Mouse (Mus musculus): ENCODE data around the gene B3gat3. TPM values are rescaled to one million over a fixed set of nuclear protein-coding genes. Genes with fewer than 3 reads are reported as not detected.
A peak's percentile ranks its signal among the peaks of the same experiment; 100 is the strongest.
"Not testable (repeated sequence)": the region's sequence is repeated elsewhere in the genome, so short reads cannot be mapped to it uniquely, and the experiment has no call there.

Gene B3gat3
- total RNA-seq (2017) = 34.2 to 75.8 TPM (median 50.2 TPM) in 3 replicates

DNA sequence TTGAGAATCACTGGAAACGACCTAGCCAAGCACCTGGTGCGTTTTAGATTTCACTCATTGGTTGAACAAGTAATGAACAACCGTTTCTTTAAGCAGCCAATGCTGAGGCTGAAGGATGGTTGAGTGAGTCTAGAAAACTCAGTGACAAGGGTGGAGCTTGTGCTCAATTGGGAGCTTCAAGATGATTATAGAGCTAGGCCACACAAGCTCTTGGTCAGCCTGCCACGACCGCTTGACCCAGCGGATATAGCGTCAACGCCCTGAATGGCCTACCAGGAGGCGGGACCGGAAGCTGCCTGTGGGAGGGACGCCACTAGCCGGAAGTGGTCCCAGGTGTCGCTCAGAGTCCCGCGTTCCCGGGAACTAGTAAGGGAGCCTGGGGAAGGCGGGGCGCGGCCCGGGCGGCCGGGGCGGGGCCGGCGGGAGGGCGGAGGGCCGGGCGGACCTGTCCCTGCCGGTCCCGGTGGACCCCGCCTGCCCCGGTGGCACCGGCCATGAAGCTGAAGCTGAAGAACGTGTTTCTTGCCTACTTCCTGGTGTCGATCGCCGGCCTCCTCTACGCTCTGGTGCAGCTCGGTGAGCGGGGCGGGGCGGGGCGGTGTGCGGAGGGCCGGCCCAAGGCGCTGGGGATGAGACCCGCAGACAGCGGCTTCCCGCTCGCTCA, at the start of gene B3gat3:
TSS of gene B3gat3 (plus strand) at position 302 of the 664 bp plus-strand sequence.
- ATAC-seq (replicated peaks; ENCODE audit: insufficient number of reproducible peaks, low FRiP score, low TSS enrichment, poor library complexity, severe bottlenecking) = peak; percentile 96

DNA sequence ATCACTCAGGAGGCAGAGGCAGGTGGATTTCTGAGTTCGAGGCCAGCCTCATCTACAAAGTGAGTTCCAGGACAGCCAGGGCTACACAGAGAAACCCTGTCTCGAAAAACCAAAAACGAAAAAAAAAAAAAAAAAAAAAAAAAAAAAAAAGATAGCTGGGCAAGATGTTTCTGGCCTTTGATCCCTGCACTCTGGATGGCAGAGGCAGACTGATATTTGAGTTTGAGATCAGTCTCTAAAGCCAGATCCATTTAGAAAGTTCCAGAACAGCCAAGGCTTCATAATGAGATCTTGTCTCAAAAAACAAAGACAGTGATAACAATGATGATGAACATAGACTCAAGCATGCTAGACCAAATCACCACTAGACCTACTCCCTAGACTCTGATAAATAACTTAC, 49.8 kb upstream of the B3gat3 start:
- not testable (repeated sequence) for ATAC-seq (replicated peaks; ENCODE audit: insufficient number of reproducible peaks, low FRiP score, low TSS enrichment, poor library complexity, severe bottlenecking)

- no peak for ATAC-seq (replicated peaks; ENCODE audit: insufficient number of reproducible peaks, low FRiP score, low TSS enrichment, poor library complexity, severe bottlenecking)
These were observed 49.3 kb upstream of the B3gat3 start for GRCm38 (mm10) chr19:8870838-8871237.

DNA sequence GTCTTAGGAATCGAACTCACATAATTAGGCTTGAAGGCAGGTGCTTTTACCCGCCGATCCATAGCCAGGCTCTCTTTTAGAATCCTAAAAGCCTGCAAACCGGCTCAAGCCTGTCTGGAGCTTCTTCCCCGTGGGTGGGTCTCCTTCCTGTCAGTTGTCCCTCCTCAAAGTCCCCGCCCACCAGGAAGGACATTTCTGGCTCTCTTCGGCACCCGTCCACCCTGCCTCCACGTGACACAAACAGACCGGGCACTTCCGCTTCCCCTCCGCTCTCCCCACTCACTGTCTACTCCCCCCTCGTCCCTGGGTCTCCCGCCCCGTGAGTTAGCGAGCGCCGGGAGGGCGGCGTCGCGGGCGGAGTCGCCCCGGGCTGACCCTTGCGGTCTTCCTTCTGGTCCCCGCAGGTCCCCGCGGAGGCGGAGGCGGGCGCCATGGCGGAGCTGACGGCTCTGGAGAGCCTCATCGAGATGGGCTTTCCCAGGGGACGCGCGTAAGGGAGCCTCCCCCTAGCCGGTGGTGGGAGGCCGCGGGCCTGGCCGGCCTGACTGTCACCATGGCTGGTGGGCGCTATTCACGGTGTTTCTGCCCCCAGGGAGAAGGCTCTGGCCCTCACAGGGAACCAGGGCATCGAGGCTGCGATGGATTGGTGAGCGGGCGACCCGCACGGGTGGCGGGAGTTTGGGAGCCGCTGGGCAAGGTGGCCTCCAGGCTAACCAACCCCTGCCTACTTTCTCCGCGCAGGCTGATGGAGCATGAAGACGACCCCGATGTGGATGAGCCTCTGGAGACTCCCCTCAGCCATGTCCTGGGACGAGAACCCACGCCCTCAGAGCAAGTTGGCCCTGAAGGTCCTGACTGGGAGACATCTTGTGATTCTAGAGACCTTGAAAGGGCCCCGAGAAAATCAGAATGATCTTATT, 48.6 kb upstream of the B3gat3 start, which contains the start of gene Ubxn1:
TSS of gene Ubxn1 (plus strand) at position 230 of the 920 bp plus-strand sequence.
- ATAC-seq (replicated peaks; ENCODE audit: insufficient number of reproducible peaks, low FRiP score, low TSS enrichment, poor library complexity, severe bottlenecking) = peak; percentile 100

- no peak for ATAC-seq (replicated peaks; ENCODE audit: insufficient number of reproducible peaks, low FRiP score, low TSS enrichment, poor library complexity, severe bottlenecking)
These were observed 47.8 kb upstream of the B3gat3 start for GRCm38 (mm10) chr19:8872266-8872840.

DNA sequence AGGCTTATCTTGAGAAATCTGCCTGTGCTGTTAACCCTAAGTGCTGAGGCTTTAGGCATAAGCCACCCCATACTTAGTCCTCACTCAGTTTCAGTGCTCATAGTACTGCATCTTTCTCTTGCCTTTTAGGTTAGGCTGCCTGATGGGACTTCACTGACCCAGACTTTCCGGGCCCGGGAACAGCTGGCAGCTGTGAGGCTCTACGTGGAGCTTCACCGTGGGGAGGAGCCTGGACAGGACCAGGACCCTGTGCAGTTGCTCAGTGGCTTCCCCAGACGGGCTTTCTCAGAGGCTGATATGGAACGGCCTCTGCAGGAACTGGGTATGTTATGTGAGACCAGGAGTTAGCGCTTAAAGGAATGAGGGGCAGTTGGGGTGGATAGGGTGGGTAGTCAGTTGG, 45.1 kb upstream of the B3gat3 start:
- no peak for ATAC-seq (replicated peaks; ENCODE audit: insufficient number of reproducible peaks, low FRiP score, low TSS enrichment, poor library complexity, severe bottlenecking)

- ATAC-seq (replicated peaks; ENCODE audit: insufficient number of reproducible peaks, low FRiP score, low TSS enrichment, poor library complexity, severe bottlenecking) = peak; percentile 98
These were observed 39.7 kb upstream of the B3gat3 start, which contains the start of gene Uqcc3 for GRCm38 (mm10) chr19:8880311-8881033. Gene Uqcc3, minus strand, starts transcription at chr19:8880923.

GRCm38 (mm10) chr19:8881034-8881392, 39.2 kb upstream of the B3gat3 start:
- ATAC-seq (replicated peaks; ENCODE audit: insufficient number of reproducible peaks, low FRiP score, low TSS enrichment, poor library complexity, severe bottlenecking) = no peak

DNA sequence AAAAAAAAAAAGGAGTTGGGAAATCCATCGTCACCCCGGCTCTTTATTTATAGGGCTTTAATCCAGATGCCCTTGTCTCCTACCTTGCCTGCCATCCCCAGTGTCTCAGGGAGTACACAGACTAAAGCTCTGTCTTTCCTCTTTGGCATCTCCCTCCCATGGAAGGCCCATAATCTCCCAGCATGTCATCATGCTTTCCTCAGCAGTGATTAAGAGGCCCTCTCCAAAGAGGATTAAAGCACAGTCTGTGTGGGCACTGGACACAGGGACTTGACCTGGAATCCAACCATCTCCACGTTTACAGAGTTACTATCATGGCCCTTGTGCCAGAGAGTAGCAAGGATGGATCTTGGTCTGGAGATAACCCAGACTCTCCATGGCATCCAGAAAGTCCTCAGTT, 36.6 kb upstream of the B3gat3 start, which contains the start of the genes Lbhd1 and Gm49403:
TSS of gene Lbhd1 (plus strand) at position 117 of the 400 bp plus-strand sequence.
TSS of gene Gm49403 (plus strand) at position 315 of the 400 bp plus-strand sequence.
- no peak for ATAC-seq (replicated peaks; ENCODE audit: insufficient number of reproducible peaks, low FRiP score, low TSS enrichment, poor library complexity, severe bottlenecking)

DNA sequence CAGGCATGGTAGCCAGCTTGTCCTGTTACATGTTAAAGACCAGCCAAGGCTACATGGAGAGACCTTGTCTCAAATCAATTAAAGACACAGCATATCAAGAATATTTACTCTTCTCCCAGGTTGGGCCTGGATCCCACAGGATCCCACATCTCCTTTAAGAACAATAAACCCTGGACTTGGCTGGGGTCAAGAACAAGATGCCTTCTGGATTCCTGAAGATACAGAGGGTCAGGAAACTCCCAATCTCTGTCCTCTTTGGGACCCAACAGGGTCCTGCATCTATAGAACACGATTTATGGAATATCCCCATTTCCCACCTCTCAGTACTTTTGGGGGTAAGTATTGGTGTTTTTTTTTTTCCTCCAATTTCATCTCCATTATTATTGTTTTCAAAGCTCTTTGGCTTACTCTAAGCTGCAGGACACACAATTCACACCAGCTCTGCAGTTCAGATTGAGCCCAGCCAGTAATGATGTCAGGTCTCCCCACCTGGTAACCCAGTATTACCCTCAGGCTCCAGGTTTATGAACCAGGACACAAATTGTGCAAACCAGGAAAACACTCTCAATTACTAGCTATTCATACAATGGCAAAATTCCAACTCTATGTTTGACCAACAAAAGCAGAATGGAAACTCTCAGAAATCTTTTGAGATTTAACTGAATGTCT, 33.1 kb upstream of the B3gat3 start:
- no peak for ATAC-seq (replicated peaks; ENCODE audit: insufficient number of reproducible peaks, low FRiP score, low TSS enrichment, poor library complexity, severe bottlenecking)

DNA sequence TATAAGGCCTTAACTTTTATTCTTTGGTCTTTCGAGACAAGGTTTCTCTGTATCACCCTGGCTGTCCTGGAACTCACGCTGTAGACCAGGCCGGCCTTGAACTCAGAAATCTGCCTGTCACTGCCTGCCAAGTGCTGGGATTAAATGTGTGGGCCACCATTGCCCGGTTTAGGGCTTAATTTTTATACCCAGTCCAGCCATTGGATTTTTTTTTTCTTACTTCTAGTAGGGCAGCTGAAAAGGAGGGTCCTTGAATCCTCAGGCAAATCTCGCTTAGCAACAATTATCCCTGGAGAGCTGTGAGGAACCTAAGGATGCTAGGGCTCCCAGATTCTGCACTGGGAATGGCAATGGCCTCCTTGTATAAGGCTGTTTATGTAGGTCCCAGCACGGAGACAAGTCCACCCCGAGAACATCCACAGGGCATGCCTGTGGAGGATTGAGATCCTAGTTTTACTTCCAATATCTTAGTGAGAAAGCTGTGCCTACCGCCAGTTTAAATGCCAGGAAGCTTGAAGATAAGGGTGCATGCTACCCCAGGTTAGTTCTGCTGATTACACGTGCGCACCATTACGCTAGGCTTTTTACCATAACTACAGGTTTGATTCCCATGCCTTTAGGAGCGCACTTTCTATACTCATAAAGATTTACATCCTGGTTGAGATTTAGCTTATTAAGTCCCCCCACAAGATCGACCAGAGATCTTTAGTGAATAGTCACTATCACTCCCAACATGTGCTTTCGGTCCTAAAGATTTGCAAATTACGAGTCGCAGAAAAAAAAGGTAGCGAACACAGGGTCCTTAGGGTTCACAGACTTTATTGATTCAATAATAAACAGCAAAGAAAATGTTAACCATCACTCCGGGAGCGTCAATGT, 32.4 kb upstream of the B3gat3 start:
- ATAC-seq (replicated peaks; ENCODE audit: insufficient number of reproducible peaks, low FRiP score, low TSS enrichment, poor library complexity, severe bottlenecking) = no peak

GRCm38 (mm10) chr19:8888511-8889385, 31.4 kb upstream of the B3gat3 start, which contains the start of the genes 1810009A15Rik and Gm49416:
Gene 1810009A15Rik, plus strand, starts transcription at chr19:8888853.
Gene Gm49416, plus strand, starts transcription at chr19:8888926.
- peak; percentile 96 for ATAC-seq (replicated peaks; ENCODE audit: insufficient number of reproducible peaks, low FRiP score, low TSS enrichment, poor library complexity, severe bottlenecking)

- peak; percentile 67 for ATAC-seq (replicated peaks; ENCODE audit: insufficient number of reproducible peaks, low FRiP score, low TSS enrichment, poor library complexity, severe bottlenecking)
These were observed 27.1 kb upstream of the B3gat3 start, which contains the start of gene Ints5 for GRCm38 (mm10) chr19:8892829-8893766. Gene Ints5, plus strand, starts transcription at chr19:8893005.

GRCm38 (mm10) chr19:8895397-8895960, 24.7 kb upstream of the B3gat3 start:
- ATAC-seq (replicated peaks; ENCODE audit: insufficient number of reproducible peaks, low FRiP score, low TSS enrichment, poor library complexity, severe bottlenecking) = no peak

DNA sequence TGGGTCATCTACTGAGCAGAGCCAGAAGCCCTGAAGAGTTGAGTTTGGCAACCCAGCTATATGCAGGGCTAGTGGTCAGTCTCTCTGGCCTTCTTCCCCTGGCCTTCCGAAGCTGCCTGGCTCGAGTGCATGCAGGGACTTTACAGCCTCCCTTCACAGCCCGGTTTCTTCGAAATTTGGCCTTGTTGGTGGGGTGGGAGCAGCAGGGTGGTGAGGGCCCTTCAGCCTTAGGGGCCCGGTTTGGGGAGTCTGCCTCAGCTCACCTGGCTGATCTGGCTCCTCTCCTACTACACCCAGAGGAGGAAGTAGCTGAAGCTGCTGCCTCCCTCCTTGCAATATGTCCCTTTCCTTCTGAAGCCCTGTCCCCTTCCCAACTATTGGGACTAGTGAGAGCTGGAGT, 23.9 kb upstream of the B3gat3 start:
- not testable (repeated sequence) for ATAC-seq (replicated peaks; ENCODE audit: insufficient number of reproducible peaks, low FRiP score, low TSS enrichment, poor library complexity, severe bottlenecking)
